Mouse (Mus musculus): ENCODE results near the gene Rapgef2.

Gene Rapgef2

GRCm38 (mm10) chr3:79161093-79161723, 125.1 kb downstream of the Rapgef2 start:
- no peak for DNase-seq

- no peak for DNase-seq
Measured at GRCm38 (mm10) chr3:79158254-79158653, 128.1 kb downstream of the Rapgef2 start.

DNA sequence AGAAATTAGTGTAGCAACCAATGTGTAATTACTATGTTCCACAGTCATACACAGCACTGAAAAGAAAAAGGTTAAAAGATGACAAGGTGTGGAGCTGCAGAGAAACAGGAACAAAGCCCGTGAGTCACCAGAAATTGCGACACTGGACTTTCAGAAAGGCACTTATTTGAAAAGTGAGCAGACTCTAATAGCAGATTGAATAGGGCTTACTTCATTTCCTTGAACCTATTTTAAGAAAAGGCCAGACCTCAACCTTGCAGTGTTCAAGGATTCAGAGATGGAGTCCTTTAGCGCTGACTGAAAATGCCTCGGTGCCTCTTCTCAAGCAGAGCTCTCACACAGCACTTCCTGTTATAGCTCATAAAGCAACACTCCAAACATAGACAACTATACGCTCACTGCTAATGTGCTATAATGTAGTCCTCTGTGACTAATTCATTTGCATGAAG, 133.3 kb downstream of the Rapgef2 start:
- no peak for DNase-seq

- no peak for DNase-seq
Measured at GRCm38 (mm10) chr3:79145407-79146055, 140.8 kb downstream of the Rapgef2 start.

DNA sequence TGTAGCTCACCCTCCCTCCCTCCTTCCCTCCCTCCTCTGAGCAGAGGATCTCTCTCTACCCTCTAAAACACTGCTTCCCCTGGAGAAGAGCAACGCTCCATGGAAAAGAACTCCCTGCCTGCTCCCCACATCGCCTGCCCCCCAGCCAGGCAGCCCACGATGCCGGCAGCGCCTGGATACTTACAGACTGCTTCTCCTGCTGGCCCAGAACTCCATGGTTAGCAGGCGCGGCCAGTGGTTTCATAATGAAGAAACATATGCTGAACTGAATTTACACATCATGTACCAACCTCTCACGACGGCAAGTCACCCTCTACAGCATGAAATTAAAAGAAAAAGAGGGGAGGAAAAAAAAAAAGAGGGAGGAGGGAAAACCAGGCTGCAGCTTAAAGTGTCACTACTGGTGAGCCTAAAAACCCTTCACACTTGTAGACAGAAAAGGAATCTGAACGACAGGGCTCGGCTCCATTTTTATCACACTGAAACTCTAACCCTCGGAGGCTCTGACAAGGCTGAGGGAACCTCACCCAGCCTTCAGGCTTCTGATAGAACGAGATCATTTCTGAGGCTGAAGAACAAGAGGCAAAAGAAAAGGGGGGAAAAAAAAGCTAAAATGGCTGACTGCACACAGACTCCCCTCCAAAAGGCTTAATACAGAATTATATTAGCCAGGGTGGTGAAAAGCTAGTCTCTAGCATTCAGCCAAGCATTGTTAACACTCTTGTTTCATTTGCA, 141.5 kb downstream of the Rapgef2 start:
- DNase-seq, result no peak

- no peak for DNase-seq
Measured at GRCm38 (mm10) chr3:79144085-79144484, 142.2 kb downstream of the Rapgef2 start.

DNA sequence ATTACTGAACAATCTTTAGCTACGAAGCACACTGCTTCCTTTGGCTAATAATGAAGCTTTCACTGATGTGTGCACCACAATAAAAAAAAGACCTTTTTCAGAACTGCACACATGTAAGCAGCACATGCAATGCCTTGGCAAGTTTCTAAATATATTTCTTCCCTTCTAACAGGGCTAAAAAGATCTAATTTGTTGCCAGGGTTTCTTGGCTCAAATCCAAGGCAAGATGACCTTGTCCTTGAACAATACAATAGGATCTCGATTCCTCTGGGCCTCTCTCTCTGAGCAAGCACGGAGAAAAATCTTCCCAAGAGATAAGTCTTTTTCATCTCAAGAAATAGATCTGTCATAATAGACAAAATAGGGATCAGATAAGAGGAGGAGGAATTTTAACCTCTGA, 147.1 kb downstream of the Rapgef2 start:
- DNase-seq, result no peak

DNA sequence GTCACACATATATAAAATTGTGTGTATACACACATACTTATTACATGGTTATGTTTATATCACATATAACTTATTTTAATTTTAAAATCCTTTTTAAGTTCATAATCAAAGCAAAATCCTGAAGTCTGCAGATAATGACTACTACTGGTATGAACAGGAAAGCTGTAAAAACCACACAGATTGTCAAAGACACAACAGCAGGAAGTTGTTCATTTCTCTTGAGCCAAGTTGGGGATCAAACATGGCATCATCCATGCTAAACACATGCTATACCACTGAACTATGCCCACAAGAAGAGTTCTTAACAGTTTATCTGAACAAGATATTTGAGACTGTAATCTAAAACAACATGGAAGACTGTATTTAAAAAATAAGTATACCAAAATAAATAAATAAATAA, 147.7 kb downstream of the Rapgef2 start:
- no peak for DNase-seq

DNA sequence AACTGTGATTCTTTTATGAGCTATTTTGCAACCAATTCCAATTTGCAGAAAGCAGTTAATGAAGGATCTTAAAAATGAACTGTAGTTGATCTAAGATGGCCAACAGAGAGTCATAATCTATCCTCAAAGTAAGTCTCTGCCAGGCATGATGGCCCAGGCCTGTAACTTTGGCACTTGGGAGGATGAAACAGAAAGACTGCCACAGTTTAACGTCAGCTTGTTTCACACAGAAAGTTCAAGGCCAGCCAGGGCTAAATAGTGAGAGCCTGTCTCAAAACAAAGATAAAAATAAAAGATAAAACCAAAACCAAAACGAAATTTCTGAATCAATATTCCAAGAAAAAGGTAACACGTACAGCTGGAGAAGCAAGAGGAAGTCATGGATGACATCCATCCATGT, 155.3 kb downstream of the Rapgef2 start:
- DNase-seq, result no peak

GRCm38 (mm10) chr3:79129044-79129600, 157.2 kb downstream of the Rapgef2 start:
- DNase-seq, result no peak

DNA sequence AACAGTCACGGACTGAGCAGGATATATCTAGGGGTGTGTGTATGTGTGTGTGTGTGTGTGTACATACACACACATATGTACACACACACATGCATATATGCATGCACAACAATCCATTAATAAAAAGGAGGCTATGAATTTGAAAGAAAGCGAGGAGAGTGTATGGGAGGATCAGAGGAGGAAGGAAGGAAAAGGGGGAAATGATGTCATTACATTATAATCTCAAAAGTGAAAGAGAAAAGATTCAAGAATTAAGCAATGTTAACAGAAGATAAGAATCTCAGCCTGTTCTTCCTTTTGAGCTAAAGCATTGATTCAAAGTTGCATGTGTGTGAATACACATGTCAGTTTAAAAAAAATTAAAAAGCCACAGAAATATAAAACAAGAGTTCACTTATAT, 158.5 kb downstream of the Rapgef2 start:
- no peak for DNase-seq

- no peak for DNase-seq
Measured at GRCm38 (mm10) chr3:79126857-79127256, 159.5 kb downstream of the Rapgef2 start.

GRCm38 (mm10) chr3:79121391-79121790, 164.9 kb downstream of the Rapgef2 start:
- DNase-seq, result no peak

GRCm38 (mm10) chr3:79119983-79120382, 166.3 kb downstream of the Rapgef2 start:
- DNase-seq, result no peak

GRCm38 (mm10) chr3:79110153-79110552, 176.2 kb downstream of the Rapgef2 start:
- peak; percentile 77 for DNase-seq

- DNase-seq, result no peak
Measured at GRCm38 (mm10) chr3:79108246-79108645, 178.1 kb downstream of the Rapgef2 start.

DNA sequence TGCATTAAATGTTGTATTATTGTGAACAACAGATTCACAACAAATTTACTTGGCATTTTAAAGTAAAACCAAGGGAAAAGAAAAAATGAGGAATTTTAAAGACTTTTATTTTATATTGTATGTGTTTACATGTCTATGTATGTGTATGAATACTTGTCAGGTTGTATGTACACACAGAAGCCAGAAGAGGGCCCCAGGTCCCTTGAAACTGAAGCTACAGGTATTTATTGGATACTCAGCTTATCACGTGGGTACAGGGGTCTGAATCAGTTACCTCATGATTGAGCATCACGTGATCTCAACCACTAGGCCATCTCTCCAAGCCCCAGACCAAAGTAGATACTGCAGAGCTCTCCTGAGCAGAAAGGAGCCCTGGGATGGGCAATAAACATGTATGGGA, 180.0 kb downstream of the Rapgef2 start:
- no peak for DNase-seq

- no peak for DNase-seq
Measured at GRCm38 (mm10) chr3:79103604-79104003, 182.7 kb downstream of the Rapgef2 start.

- DNase-seq, result no peak
Measured at GRCm38 (mm10) chr3:79101737-79102136, 184.6 kb downstream of the Rapgef2 start.

GRCm38 (mm10) chr3:79100831-79101230, 185.5 kb downstream of the Rapgef2 start:
- DNase-seq, result no peak

- DNase-seq, result no peak
Measured at GRCm38 (mm10) chr3:79089091-79089490, 197.2 kb downstream of the Rapgef2 start.

DNA sequence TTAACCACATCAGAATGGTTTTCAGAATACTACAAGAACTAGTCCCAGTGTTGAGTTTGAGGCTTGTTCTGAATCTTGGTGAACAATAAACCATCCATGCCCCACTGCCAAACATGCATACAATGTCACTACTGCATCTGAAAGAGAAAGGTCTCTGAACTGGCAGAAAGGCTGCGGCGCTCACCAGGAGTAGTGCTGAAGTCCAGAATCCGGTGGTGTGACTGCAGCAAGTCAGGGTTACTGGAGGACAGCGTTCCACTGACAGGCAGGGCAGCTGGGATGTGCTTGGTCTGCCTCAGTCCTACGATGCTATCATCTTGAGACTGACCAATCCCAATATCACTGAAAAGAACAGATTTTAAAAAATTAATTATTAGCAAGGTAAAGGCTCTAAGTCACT, 197.9 kb downstream of the Rapgef2 start:
- no peak for DNase-seq

DNA sequence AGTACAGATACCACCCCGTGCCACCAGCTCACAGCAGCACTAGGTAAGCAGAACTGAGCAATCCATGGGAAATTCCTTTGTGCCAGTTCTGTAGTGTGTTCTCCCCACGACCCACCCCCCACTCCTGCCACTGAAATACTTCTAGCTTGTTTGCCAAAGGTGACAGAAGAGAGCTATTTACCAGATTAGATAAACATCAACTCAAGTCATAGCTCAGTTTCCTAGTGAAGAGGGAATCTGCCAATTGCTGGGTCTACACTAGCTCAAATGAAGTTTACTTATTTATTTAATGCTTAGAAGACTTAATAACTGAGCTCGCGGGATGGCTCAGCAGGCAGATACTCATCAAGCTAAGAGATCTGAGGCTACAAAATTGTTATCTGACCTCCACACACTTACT, 200.0 kb downstream of the Rapgef2 start:
- DNase-seq, result no peak

- DNase-seq, result no peak
Measured at GRCm38 (mm10) chr3:79083881-79084280, 202.4 kb downstream of the Rapgef2 start.

Measured in thymus, postnatal 4 days (tissue).